Mouse (Mus musculus): ENCODE data around the gene Abcd3.
A peak's percentile ranks its signal among the peaks of the same experiment; 100 is the strongest.

Gene Abcd3

GRCm38 (mm10) chr3:121814877-121815548 is at the start of gene Abcd3:
Gene Abcd3 (minus strand): TSS chr3:121815302.
- peak; percentile 85 for DNase-seq

- no peak for DNase-seq
Measured at GRCm38 (mm10) chr3:121859142-121859541, 44.0 kb upstream of the Abcd3 start.

- DNase-seq = no peak
Measured at GRCm38 (mm10) chr3:121856131-121856530, 41.0 kb upstream of the Abcd3 start.

- DNase-seq = no peak
Measured at GRCm38 (mm10) chr3:121853781-121854520, 38.8 kb upstream of the Abcd3 start.

- peak; percentile 29 for DNase-seq
Measured at GRCm38 (mm10) chr3:121852074-121852826, 37.1 kb upstream of the Abcd3 start.

GRCm38 (mm10) chr3:121851006-121851405 is 35.9 kb upstream of the Abcd3 start:
- no peak for DNase-seq

GRCm38 (mm10) chr3:121850381-121850780 is 35.3 kb upstream of the Abcd3 start:
- no peak for DNase-seq

GRCm38 (mm10) chr3:121847296-121847695 is 32.2 kb upstream of the Abcd3 start:
- DNase-seq = no peak

GRCm38 (mm10) chr3:121844658-121845057 is 29.6 kb upstream of the Abcd3 start:
- DNase-seq = no peak

- DNase-seq = no peak
Measured at GRCm38 (mm10) chr3:121844013-121844412, 28.9 kb upstream of the Abcd3 start.

- DNase-seq = no peak
Measured at GRCm38 (mm10) chr3:121843254-121843653, 28.2 kb upstream of the Abcd3 start.

GRCm38 (mm10) chr3:121842306-121842860 is 27.3 kb upstream of the Abcd3 start:
- DNase-seq = no peak

GRCm38 (mm10) chr3:121841412-121842014 is 26.4 kb upstream of the Abcd3 start:
- no peak for DNase-seq

- no peak for DNase-seq
Measured at GRCm38 (mm10) chr3:121840351-121840750, 25.2 kb upstream of the Abcd3 start.

GRCm38 (mm10) chr3:121834732-121835131 is 19.6 kb upstream of the Abcd3 start:
- DNase-seq = no peak

- no peak for DNase-seq
Measured at GRCm38 (mm10) chr3:121834250-121834649, 19.1 kb upstream of the Abcd3 start.

GRCm38 (mm10) chr3:121825092-121825491 is 10.0 kb upstream of the Abcd3 start:
- no peak for DNase-seq

- no peak for DNase-seq
Measured at GRCm38 (mm10) chr3:121824319-121824718, 9.2 kb upstream of the Abcd3 start.

- no peak for DNase-seq
Measured at GRCm38 (mm10) chr3:121822643-121823042, 7.5 kb upstream of the Abcd3 start.

- no peak for DNase-seq
Measured at GRCm38 (mm10) chr3:121821559-121822143, 6.5 kb upstream of the Abcd3 start.

GRCm38 (mm10) chr3:121819693-121820200 is 4.6 kb upstream of the Abcd3 start:
- DNase-seq = no peak

- no peak for DNase-seq
Measured at GRCm38 (mm10) chr3:121818736-121819396, 3.8 kb upstream of the Abcd3 start.
